Mouse (Mus musculus) left cerebral cortex, adult 2 months (tissue): ENCODE data around the gene Stk36. TPM values are rescaled to one million over a fixed set of nuclear protein-coding genes. Genes with fewer than 3 reads are reported as not detected.

Experiments
- DNase-seq, 2 experiments: peaks; one replicate each; pipeline ENCODE4 v3.0.0; 2021 to 2022; ENCODE audit warnings: low spot score in 2 of 2, mixed read lengths in 1 of 2; ENCODE audit errors: extremely low spot score in 1 of 2
- H3K27ac ChIP-seq: fragments of 200-600 bp; 2 replicates; pipeline ENCODE4 v1.8.1; 2022
- H3K4me3 ChIP-seq: fragments of 200-600 bp; 2 replicates; pipeline ENCODE4 v1.8.1; 2022
- CTCF ChIP-seq: fragments of 200-600 bp; IDR thresholded peaks from 2 replicates; pipeline ENCODE4 v1.8.1; 2022; ENCODE audit warnings: antibody characterized with exemption, mild to moderate bottlenecking, moderate library complexity
- intact Hi-C: fragments of 180-260 bp; cut with DNase I; formaldehyde crosslinking; loops from one replicate; pipeline ENCODE4 v1.15.1; 2025
- long read RNA-seq, 2 experiments: library from polyadenylated mRNA; stranded (forward); transcript quantifications; one replicate each; pipeline ENCODE4 v2.0.0; 2021; ENCODE audit warnings: borderline mapping rate in 2 of 2
- total RNA-seq, 2 experiments: library from RNA; stranded (reverse); gene quantifications; 2 replicates each; pipeline ENCODE4 v1.2.3; 2021

Gene Stk36
- 1 to 10 TPM; 6.0 to 8.7 TPM for total RNA-seq
- long read RNA-seq, experiment 1, partial matches to known transcripts = 1 of 3 reads
- long read RNA-seq, experiment 1, other reads (novel, unspliced or antisense) = 2 of 3 reads
- long read RNA-seq, experiment 2, partial matches to known transcripts = 0 of 1 reads
- long read RNA-seq, experiment 2, other reads (novel, unspliced or antisense) = 1 of 1 reads

DNA sequence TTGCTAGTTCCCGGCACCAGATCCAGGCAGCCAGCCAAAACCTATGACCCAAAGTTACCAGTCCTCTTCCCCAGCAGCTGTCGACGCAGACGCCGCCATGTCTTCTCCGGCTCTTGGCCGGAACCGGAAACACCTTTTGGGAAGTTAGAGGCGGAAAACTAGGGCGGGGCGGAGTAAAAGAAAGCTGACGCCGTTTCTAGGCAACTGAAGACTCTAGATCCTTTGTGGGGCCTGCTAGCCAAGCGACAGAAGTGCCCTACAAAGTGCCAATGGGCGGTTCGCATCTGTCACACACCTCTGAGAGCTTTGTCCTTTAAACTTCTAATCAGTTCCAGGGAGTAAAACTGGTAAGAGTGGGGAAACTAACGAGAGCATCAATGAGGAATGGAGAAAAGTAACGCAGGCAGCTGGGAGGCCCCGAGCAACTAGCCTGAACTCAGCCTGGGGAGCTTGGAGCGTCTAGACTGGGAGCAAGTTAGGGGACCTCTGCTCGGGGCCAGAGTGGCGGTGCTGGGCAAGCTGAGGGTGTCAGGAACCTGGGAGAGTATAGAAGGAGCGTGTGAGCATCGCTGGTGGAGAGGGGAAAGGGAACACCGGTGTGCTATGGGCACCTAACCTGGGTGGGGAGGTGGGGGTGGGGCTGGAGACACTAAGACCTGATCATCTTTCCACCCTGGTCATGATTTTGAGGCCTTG lies at the start of gene Stk36, which contains the start of gene Rnf25:
TSS of gene Stk36 (plus strand) at position 179 of the 696 bp plus-strand sequence.
TSS of gene Rnf25 (minus strand) at position 131 of the 696 bp plus-strand sequence.
- peak; percentile 84 to 85 for DNase-seq
- TF ChIP-seq CTCF = no peak
- Histone ChIP-seq H3K4me3 (peak within 1 kb of the TSS; percentile 77), H3K27ac (peak within 1 kb of the TSS; percentile 85)
- intact Hi-C loops = loop anchor here (1.0 kb wide), 1 partner anchor 13 kb away; the partner anchor contains the start of genes Bcs1l and Zfp142

DNA sequence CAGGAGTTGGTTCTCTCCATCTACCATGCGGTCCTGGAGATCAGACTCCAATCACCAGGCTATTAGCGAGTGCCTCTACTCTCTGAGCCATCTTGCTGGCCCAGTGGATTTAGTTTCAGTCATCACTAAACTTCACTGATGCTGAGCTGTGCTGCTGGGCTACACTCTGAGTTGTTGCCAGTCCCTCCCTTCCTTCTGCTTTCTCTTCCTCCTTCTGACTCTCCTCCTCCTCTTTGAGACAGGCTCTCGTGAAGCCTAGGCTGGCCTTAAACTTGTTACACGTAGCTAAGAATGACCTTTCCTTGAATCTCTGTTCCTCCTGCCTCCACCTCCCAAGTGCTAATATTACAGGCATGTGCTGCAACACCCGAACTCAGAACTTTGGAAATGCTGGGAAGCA lies 42.2 kb upstream of the Stk36 start:
- no peak for TF ChIP-seq CTCF
- no peak for DNase-seq
- H3K4me3 ChIP-seq = no peak overlapping the region
- H3K27ac ChIP-seq = no peak overlapping the region
- intact Hi-C loops = no loop called here

DNA sequence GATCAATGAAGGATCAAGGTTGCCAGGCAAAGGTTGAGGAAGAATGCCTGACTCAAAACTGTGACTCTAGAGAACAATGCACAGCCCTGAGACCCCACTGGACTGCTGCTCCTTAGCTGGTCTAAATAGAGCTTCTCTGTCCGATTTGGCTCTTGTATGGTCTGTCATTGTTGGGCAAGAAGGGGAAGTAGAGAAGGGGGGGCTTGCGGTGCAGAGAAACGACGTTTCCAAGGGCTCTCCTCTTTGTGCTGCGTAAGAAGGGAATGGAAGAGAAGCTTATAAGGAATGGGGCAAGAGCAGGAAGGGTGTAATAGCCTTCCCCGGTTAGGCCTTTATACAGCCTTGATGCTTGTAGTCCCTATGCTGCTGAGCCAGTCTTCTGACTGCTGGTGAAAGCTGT lies 35.4 kb upstream of the Stk36 start:
- no peak for TF ChIP-seq CTCF
- intact Hi-C loops = no loop called here
- DNase-seq = no peak
- Histone ChIP-seq H3K4me3 (no peak overlapping the region), H3K27ac (no peak overlapping the region)

DNA sequence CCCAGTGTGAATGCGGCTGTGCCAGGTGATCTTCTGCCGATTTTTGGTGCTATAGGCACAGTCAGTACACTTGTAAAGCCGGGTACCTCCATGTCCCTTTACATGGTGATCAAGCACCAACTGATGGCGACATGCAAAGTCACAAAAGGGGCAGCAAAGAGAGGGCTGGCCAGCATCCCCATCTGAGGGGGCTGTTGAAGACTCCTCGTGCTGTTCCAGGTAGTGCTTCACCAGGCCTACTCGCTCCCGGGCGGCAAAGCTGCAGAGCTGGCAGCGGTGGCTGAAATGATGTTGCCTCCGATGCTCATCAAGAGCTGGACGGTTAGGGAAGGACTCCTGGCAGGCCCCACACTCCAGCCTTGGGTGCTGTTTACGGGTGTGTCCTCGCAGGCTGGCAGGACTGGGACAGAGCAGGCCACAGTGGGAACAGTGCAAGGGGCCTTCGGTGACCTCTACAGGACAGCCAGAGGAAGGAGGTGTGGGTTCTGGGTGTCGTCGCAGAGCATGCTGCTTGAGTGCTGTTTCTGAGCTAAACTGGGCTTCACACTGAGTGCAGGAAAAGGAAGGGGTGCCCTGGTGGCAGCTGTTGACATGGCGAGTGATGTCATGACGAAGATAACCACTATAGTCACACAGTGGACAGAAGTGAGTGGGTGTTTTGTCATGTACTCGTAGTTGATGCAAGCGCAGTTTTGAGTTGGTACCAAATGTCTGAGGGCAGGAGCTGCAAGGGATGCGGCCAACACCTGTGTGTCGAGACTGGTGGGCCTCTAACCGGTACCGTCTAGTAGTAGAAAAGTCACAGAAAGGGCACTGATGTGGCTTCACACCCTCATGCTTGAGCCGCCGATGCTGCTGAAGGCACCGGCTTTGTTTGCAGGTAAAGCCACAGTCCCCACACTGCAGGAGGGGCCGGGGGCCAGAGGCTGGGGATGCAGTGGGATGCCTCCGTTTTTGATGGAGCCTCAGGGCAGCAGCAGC lies 31.2 kb upstream of the Stk36 start:
- no peak overlapping the region for H3K27ac ChIP-seq
- H3K4me3 ChIP-seq = no peak overlapping the region
- peak; percentile 10 for TF ChIP-seq CTCF
- no peak for DNase-seq
- intact Hi-C loops = no loop called here

DNA sequence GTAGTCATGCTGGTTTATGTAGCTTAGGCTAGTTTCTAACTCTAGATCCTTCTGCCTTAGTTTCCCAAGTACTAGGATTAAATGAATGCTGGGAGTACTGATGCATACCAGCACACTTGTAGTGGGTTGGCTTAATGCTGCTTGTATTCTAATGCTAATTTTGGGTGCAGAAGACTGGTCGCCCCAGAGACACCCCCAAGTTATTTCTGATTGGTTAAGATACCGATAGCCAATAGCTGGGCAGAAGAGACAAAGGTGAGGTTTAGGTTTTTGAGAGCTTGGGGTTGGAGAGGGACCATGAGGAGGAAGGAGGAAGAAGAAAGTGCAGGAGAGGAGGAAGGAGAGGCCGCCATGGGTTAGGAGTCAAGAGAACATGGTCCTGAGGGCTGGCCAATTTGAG lies 18.6 kb upstream of the Stk36 start:
- intact Hi-C loops = no loop called here
- no peak overlapping the region for H3K27ac ChIP-seq
- DNase-seq = no peak
- H3K4me3 ChIP-seq = no peak overlapping the region
- TF ChIP-seq CTCF = no peak

DNA sequence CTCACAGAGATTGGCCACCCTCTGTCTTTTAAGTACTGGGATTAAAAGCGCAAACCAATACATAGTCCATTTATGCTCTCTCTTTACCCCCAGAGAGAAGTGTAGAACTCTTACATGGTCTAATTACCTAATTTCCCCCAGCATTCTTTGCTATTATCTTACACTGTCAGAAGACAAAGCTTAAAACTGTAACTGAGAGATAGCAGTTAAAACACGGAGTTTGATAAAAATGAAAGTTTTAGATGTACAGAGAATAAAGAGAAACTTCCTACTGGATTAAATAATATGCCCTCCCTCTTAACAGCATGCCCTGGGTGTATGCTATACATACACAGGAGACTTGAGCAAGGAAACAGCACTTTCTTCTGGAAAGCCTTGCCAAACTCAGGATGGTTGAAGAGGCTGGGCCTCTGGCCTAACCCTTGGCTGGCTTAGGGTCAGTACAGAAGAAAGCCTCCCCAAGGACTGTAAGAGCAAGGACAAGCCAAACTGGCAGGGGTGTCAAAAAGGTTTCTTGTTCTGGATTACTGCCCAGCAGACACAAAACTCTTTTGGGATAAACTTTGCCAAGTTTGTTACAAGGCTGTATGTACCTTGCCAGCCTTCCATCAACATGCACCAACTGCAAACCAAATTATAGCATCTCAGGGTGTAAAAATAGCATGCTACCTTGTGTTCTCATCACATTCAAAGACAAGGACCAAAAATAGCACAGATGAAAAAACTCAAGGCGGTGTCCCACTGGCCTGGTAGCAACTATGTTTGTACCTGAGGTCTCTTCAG lies 16.4 kb upstream of the Stk36 start:
- no peak for DNase-seq
- intact Hi-C loops = loop anchor here (5.0 kb wide), 2 partner anchors 78 to 732 kb away; partner anchors contain the start of genes Cnot9 and Dnpep
- no peak overlapping the region for H3K4me3 ChIP-seq
- TF ChIP-seq CTCF = no peak
- no peak overlapping the region for H3K27ac ChIP-seq

DNA sequence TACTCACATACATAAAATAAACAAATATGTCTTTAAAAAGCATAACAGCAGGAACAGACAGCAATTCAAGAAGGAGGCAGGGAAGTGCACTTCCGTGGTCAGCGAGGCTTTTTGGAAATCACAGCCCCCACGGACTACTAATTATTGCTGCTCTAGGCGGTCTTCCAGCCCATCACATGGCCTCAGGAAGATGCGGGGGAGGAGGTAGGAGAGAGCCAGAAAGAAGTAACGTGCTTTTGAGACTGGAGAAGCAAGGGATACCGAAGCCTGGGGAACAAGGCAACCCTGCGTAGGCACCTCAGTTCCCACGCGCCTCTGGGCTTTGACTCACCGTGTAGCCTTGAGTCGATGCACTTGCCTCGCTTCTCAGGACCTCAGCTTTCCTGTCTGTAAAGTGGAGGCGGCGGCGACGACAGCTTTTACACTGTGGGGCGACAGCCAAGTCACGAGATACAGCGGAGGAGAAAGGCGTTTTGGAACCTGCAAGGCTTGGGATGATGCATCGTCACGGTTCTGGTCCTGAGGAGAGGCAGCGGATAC lies 13.9 kb upstream of the Stk36 start:
- Histone ChIP-seq H3K4me3 (peak overlapping the region; percentile 70), H3K27ac (peak overlapping the region; percentile 96)
- intact Hi-C loops = loop anchor here (5.0 kb wide), 2 partner anchors 80 to 730 kb away; partner anchors contain the start of genes Cnot9 and Dnpep
- no peak for TF ChIP-seq CTCF
- DNase-seq = peak in 1 of 2 experiments; percentile 78

DNA sequence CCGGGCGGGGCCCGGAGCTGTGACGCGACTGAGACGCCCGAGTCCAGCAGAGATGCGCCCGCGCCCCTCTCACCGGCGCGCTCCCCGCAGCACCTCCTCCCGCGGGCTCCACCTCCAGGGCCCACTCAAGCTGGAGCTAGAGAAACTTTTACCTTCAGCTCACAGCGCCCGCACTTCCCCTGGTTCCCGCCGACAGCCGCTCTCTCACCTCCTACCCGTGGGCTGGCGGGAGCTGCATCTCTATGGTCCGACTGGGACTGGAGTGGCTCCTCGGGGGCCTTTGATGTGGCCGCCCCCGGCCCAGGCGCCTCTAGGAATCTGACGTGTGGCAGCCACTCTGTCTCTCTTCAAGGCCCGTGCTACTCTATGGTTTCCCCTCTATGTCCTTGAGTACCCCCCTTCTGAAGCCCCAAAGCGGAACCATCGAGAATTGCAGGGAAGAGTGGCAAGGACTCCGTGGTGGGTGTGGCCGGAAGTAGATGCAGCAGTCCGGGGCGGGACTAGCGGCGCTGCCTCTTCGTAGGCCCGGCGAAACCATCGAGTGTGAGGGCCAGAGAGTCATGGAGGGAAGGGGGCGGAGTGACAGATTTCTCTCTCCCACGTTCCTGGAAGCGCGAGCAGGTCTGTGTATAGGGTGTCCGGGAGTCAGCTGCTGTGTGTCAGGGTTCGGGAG lies 13.3 kb upstream of the Stk36 start, which contains the start of the genes Zfp142 and Bcs1l:
TSS of gene Zfp142 (minus strand) at position 474 of the 673 bp plus-strand sequence.
TSS of gene Bcs1l (plus strand) at position 517 of the 673 bp plus-strand sequence.
- Histone ChIP-seq H3K4me3 (peak within 1 kb of the TSS; percentile 70), H3K27ac (peak within 1 kb of the TSS; percentile 96)
- peak; percentile 97 to 98 for DNase-seq
- intact Hi-C loops = loop anchor here (1.0 to 5.0 kb wide), 3 partner anchors 13 to 729 kb away; partner anchors contain the start of genes Cnot9, Dnpep, Rnf25 and Stk36
- TF ChIP-seq CTCF = peak; percentile 23

DNA sequence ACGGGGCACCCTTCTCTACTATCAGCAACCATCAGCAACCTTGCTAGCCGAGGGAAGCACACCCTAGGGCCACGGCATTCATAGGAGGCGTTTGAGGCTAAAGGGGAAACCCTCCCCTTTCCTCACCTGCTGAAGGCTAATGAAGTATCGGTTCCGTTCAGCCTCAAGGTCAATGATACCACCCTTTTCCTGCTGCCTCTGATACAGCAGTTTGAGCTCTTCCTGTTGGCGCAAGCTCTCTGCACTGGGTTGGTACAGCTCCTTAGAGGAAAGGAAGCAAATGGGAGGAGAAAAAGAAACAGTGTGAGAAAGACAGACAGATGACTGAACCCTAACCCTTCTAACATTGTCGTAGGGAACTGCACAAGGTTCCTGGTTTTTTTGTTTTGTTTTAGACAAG lies 6.8 kb upstream of the Stk36 start:
- H3K4me3 ChIP-seq = no peak overlapping the region
- no peak for TF ChIP-seq CTCF
- intact Hi-C loops = no loop called here
- H3K27ac ChIP-seq = no peak overlapping the region
- DNase-seq = no peak
